Mouse (Mus musculus) heart, postnatal 0 days (tissue): ENCODE measurements around the gene Gm37240.

ENCODE experiments used
- CTCF ChIP-seq: IDR thresholded peaks from 2 replicates; pipeline ENCODE4 v1.5.1; 2016; ENCODE audit warnings: antibody characterized with exemption, control low read depth, low read depth
- EP300 ChIP-seq: IDR thresholded peaks from 2 replicates; pipeline ENCODE4 v1.6.1; 2016; ENCODE audit warnings: antibody characterized with exemption, low read depth

DNA sequence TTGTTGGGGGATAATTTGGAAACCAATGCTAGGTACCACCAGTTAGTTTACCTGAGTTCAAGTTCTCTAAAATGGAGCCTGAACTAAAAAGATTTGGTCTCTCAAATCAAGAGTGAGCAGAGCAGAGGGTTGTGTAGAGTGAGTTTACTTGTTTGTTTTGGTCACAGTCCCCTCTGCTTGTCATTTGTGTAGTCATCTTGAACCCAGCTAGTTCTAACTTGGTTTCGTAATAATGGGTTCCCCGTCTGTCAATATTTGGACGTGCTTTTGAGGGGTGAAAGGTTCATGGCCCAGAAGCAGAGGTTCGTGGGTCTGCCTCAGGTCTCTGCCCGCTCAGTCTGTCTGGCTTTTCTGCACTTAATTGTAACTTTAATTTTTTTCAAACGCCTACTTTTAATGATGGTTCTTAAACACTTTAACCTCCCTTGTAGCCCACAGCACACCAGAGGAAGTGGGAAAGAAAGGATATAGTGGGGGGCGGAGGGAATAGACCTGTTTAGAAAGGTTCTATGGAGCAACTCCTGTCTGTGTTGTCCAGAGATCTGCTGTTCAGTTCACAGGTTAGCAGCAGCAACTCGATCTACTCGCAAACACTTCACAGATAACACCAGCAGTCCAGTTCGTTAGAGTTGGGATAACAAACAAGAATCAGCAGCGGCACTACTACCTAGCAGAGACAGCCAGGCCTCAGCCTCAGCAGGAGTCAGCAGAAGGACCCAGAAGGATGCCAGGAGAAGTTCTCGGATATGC, 1237.6 kb downstream of the Gm37240 start:
- no peak for TF ChIP-seq CTCF
- TF ChIP-seq EP300: no peak
